Mouse (Mus musculus) ES-E14 (cell line): Measurements from ENCODE around the gene Cpxm1.

ENCODE experiments used
- CHD2 ChIP-seq: IDR thresholded peaks from 2 replicates; pipeline ENCODE4 v1.6.1; 2014; ENCODE audit warnings: mild to moderate bottlenecking, low read depth, low read length, inconsistent platforms
- MAFK ChIP-seq: IDR thresholded peaks from 2 replicates; pipeline ENCODE4 v1.6.1; 2014; ENCODE audit warnings: mild to moderate bottlenecking, low read depth, low read length, inconsistent platforms; ENCODE audit not compliant: insufficient read depth

- TF ChIP-seq CHD2, result no peak
- no peak for TF ChIP-seq MAFK
Observed at GRCm38 (mm10) chr2:130442162-130442561, 44.8 kb upstream of the Cpxm1 start.
